Mouse (Mus musculus) heart, postnatal 36 days (tissue): ENCODE data around the gene Lcn2. TPM values are rescaled to one million over a fixed set of nuclear protein-coding genes. Genes with fewer than 3 reads are reported as not detected.
A peak's percentile ranks its signal among the peaks of the same experiment; 100 is the strongest.

Source experiments
- DNase-seq, 2 experiments: peaks; one replicate each; pipeline ENCODE4 v3.0.0; 2021 to 2022
- intact Hi-C: fragments of 180-260 bp; cut with DNase I; formaldehyde crosslinking; loops from one replicate; pipeline ENCODE4 v1.15.1; 2025
- total RNA-seq, 2 experiments: library from RNA; stranded (reverse); gene quantifications; 2 replicates each; pipeline ENCODE4 v1.2.3; 2021

Lcn2 gene
- total RNA-seq, 2 experiments from 2014 or later, result 3.1 to 7.0 TPM

DNA sequence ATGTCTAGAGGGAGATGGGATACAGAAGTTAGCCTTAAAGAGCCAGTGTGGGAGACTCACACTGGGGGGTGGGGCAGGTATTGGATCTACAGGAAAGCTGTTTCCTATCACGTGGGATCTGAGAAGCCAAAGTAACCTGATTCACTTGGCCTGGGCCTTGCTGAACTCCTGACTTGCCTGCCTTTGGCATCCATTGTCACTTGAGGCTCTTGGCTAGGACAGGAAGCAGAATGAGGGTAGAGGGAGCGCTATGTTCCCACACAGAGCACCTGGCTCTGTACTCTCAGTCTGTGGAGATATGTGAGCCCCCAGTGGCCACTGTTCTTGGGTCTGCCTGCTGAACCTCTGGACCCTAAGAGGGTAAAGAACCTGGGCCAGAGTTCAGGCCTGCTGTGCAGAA lies 28.5 kb upstream of the Lcn2 start:
- DNase-seq, result no peak

DNA sequence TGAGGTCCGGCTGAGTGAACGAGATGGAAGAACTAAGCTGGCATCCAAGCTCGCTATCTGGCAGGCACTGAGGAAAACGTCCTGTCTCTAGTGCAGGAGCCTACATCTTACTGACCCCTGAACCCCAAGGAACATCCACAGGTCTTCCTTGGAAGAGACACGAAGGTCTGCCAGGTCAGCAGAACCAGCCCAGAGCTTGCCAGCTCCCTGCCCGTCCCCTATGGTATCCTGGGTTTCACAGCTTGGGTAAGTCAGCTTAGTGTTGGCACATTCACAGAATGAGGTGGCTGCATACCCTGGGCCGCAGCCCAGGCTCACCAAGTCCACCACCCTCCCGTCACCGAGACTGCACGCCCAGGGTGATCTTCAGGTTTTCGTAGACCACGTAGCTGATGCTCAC lies 27.7 kb upstream of the Lcn2 start:
- no peak for DNase-seq
- intact Hi-C loops, result loop anchor here (2.0 kb wide), 2 partner anchors 13 to 39 kb away; no protein-coding TSS in a partner anchor

More for the DNA sequence above, 28.5 kb upstream of the Lcn2 start:
- intact Hi-C loops, result loop anchor here (2.0 kb wide), 2 partner anchors 14 to 38 kb away; no protein-coding TSS in a partner anchor

DNA sequence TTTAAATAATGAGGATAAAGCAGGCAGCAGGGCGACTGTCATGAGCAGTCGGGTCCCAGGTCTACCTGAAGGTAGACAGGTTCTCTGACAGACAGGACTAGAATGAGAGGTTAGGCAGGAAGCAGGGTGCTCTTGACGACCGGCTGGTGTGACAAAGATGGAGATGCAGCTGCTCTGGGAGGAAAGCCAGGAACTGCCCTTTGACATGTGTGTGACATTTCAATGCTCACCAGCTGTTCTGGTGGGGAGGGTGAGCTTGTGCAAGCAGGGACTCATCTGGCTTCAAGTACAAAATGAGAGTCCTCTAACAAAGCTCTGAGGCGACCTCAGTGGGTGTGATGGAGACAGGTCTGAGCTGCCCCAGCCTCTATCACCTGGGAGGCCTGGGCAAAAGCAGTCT lies 25.9 kb upstream of the Lcn2 start:
- intact Hi-C loops, result no loop called here
- DNase-seq, result no peak

DNA sequence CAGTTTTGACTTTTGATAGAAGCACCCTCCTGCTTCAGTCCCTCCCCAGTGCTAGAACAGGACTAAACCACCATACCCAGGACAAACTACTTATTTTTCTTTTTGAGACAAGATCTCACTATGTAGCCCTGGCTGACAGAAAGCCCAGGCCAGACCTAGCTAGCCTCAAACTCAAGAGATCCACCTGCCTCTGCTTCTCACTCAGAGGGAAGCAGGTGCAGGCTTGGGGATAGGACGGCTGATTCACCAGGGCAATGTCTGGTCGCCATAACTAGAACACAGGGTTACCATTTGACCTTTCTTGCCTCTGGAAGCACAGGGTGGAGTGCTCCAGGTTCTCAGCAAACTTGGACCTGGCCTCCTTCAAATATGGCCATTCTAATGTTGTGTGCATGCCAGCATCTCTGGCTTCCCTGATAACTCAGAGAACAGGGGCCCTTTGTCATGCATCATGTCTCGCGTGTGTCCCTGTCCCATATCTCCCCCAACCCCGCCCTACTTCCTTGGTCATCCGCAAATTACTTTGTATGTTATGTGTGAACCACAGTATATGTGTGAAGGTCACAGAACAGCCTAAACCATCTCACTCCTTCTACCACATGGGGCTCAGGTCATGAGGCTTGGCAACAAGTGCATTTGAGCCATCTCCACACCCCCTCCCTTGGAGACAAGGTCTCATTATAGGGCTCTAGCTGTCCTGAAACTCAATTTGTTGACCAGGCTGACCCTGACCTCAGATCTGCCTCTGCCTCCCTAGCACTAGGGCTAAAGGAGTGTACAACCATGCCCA lies 24.9 kb upstream of the Lcn2 start:
- intact Hi-C loops, result no loop called here

DNA sequence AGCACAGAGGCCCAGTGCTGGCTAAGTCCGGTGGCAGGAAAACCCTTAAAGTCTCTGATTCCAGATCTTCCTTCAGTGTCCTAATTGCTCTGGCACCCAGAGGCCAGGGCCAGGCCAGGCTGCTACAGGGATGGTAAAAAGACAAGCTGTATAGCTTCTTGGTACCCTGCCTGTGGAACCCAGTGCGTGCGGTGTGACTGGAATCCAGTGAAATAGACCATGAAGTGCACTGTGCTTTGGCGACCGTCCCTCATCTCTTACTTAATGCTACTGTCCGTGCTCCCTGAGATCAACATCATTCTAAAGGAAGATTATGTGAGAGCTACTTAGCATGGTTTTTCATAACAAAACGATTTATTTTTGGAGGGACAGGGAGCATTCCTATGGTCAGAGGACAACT lies 23.4 kb upstream of the Lcn2 start:
- intact Hi-C loops, result no loop called here
- DNase-seq, result no peak

More for the DNA sequence above, 24.9 kb upstream of the Lcn2 start:
- DNase-seq, result no peak

DNA sequence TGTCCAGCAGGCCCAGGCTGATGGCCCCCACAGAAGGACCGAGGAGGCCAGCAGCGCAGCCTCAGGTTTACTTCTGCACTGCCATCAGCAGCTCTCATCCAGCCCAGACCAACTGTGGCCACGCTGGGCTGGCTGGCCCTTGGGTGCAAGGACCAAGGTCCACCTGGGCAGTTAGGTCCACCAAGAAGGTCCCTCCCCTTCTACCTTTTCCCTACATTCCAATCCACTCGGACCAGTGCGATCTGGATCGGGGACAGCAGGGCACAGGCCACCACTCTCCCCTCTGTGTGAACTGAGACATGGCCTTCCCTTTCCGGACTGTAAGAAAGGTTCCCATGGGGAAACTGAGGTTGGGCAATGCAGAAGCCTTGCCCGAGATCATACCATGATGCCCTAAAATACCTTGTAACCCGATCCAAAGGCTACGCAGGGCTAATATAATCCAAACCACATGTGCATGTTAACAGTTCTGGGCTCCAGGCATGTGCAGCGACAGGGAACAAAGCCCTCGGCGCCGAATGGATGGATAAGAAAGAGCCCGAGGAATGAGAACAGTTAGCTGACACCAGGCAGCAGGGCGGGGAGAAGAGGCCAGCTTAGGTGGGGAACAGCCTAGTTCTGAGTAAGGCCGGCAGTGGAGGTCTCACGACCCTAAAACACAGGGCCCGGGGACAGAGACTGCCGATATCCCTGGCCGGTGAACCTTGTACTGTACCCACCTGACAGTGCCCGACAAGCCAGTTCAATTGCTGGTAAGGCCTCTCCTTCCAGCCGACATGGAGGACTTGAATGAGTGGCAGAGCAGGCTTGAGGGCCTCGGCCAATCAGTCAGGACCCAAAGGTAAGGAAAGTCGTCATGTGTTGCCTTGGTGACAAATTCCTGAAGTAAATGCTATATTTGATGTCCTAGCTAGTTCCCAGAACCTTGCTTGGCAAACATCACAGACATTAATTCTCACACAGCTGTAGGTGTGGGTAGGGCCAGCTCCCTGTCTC lies 20.7 kb upstream of the Lcn2 start:
- no peak for DNase-seq
- intact Hi-C loops, result no loop called here

DNA sequence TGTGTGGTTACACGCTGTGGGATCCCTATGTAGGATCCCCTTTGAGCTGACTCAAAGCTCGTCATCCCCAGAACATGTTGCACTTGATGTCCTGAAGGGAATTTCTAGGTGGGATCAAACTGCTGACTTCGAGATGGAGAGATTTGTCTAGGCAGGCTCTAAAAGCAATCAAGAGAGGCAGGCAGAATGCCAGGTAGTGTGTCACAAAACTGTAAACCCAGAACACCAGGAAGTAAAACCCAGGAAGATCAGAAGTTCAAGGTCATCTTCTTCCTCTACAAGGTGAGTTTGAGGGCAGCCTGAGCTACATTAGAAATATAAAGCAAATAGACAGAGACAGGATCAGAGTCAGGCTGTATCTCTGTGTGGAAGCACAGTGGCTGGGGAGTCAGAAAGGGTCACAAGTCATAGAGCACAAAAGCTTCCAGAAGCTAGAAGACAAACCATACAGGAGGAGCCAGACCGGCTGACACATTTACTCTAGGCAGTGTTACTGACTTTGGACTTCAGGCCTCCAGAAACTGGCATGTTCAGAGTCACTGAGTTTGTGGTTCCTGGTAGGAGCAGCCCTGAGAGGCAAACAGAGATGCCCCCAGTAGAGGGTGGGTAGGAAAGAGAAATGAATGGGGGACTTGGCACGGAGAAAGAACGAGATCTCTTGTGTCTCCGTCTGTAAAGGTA lies 19.2 kb upstream of the Lcn2 start:
- DNase-seq, result no peak
- intact Hi-C loops, result no loop called here

DNA sequence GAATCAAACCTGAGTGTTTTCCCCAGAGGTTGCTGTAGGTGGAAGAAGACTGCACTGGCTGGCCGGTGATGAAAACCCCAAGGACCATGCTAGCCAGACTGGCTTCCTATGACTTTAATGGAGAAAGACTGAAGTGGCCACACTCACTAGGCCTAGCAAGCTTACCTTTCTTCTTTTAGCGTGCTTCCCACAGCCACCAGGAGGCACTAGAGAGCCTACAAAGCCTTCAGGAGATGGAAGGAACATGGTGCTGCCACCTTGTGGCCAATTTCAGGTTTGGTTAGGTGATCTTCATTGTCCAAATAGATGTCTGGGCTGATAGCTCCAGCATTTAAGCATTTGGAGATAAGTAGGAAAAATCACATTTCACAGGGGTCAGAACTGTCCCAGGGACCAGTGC lies 16.6 kb upstream of the Lcn2 start:
- intact Hi-C loops, result loop anchor here (1.0 kb wide), 2 partner anchors 83 to 162 kb away; no protein-coding TSS in a partner anchor
- DNase-seq, result peak; percentile 94 to 97

DNA sequence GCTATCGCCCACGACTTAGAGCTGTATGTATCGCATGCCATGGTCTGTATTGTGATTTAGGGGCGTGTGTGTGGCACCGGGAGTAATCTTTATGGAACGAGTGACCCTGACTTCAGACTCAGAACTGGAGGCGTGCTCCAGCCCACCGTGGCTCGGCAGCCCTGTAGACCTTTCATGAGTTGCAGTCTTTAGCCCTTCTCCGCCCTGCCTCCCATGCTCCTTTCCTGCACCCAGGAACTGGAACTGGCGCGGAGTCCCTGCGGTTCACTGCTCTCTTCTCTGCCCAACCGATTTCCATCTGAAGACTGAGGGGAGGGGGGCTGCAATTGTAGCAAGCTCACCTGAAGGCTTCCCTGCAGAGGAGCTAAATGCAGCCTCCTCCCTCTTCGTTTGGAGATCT lies 8.6 kb upstream of the Lcn2 start:
- DNase-seq, result no peak
- intact Hi-C loops, result loop anchor here (5.0 kb wide), 1 partner anchor 84 kb away; no protein-coding TSS in a partner anchor

DNA sequence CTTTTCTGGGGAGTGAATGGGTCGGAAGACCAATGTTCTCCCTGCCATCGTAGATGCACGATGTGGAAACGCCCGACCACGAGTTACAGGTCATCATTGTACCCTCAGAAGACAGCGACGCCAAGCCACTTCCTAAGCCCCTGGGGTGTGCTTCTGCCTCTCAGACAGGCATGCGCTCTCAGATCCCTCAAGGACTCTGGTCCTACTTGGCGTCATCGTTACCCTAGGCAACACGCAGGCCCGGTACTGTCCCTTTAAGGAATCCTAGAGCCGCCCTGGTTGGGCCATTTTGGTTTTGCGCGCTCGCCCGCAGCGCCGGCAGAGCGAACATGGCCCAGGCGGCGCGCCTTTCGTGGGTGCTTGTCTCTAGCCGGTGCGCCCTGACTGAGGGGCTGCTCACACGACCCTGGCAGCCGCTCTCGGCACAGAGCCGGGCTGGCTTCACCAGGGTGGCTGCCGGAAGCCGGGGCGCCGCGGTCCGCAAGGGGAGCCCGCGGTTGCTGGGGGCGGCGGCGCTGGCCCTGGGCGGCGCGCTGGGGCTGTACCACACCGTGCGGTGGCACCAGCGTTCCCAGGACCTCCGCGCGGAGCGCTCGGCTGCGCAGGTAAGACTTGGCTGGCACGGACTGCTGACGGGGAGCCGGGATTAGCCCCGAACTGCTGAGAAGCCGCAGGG lies 8.0 kb upstream of the Lcn2 start:
- intact Hi-C loops, result loop anchor here (2.0 to 5.0 kb wide), 2 partner anchors 33 to 84 kb away; no protein-coding TSS in a partner anchor

DNA sequence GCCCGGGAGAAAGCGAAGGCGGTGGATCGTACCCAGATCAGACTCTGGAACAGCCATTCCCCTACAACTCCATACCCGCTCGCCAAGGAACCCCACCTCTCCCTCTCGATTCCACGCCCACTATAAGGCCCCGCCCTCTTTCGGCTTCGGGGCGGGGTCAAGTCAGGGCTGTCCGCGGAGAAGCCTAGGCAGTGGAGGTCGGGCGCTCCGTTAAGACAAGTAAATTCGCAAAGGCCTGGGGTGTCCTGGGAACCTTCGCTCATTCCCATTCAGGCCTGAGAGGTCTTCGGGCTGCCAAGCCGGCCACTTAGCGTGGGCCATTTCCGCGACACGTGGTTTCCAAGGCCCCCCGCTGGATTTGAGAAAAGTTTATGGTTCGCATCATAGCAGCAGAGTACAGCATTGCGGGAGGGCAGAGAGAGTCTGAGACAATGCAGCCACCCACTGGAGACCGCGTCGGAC lies 7.5 kb upstream of the Lcn2 start, which contains the start of gene Ptges2:
Gene Ptges2 (plus strand): TSS at position 413 of the 462 bp plus-strand sequence.
- intact Hi-C loops, result loop anchor here (2.0 to 5.0 kb wide), 2 partner anchors 33 to 83 kb away; no protein-coding TSS in a partner anchor
- DNase-seq, result peak; percentile 96 to 97

More for the DNA sequence above, 8.0 kb upstream of the Lcn2 start:
- peak; percentile 85 to 89 for DNase-seq

DNA sequence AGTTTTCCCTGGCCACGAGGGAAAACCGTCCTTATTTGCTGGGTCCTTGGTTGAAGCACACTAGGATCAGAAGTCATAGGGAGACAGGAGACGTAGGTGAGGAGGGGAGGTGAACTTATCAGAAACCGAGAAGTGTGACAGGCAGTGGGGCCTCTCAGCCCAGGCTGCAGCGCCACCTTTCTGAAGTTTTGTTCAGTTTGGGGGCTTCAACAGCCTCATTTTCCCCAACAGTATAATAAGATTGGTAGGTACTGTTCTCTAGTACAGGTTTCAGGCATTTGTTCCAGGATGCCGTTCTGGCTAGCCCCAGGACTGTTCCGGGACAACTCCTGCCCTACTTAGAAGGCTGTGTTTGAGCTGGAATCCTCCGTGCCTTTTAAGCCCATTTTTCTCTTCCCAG lies 6.9 kb upstream of the Lcn2 start:
- intact Hi-C loops, result loop anchor here (2.0 to 5.0 kb wide), 2 partner anchors 32 to 83 kb away; no protein-coding TSS in a partner anchor
- DNase-seq, result peak in 1 of 2 experiments; percentile 41

DNA sequence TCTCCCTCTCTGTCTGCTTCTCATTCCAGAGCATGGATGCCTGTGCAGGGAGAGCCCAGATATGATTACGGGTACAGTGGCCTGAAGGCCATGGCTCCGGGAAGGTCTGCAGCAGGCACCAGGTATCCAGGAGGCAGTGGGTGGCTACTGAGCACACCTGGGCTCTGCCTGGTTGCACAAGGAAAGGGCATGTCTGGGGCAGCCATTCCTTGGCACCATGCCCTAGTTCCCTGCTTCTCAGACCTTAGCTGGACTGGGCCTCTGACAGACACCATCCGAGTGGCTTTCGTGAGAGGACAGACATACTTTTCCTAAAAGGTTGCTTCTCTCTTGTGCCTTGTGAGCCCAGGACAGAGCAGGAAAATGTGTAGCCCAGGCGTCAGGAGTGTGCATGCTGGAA lies 4.0 kb upstream of the Lcn2 start:
- DNase-seq, result no peak
- intact Hi-C loops, result no loop called here

DNA sequence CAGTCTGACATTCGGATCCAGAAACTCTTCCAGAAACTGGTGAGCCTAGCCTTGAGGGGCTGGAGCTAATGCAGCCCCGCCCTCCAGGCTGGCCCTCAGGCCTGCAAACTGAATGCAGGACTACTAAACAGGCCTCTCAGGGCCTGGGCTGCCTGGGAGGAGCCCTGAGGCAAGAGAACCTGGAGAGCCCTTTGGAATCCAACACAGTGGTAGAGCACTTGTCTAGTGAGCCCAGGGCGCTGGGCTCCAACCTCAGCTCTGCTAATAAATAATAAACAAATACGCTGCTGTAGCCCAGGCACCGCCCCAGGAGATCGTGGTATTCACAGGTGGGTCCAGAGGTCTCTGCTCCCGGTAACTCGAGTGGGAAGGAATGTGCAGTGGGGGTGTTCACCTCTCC lies 2.8 kb upstream of the Lcn2 start:
- intact Hi-C loops, result no loop called here

DNA sequence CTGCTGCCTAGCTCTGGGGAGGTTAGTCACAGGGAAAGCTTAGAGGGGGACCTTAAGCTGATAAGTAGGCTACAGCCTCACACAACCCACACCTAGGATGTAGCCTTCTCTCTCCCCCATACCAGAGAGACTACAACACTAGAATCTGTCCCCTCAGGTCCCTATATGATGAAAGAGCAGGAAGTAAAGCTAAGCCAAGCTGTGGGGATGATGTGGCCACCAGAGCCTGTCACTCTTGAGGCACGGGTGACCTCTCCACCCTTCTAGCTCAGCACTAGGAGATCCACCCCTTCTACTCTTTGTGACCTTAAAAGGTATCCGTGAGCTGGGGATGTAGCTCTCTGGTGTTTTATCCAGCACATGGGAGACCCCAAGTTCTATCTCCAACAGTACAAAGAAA lies 1.1 kb upstream of the Lcn2 start:
- intact Hi-C loops, result loop anchor here (10.0 kb wide), 1 partner anchor 306 kb away; no protein-coding TSS in a partner anchor

More for the DNA sequence above, 2.8 kb upstream of the Lcn2 start:
- no peak for DNase-seq

DNA sequence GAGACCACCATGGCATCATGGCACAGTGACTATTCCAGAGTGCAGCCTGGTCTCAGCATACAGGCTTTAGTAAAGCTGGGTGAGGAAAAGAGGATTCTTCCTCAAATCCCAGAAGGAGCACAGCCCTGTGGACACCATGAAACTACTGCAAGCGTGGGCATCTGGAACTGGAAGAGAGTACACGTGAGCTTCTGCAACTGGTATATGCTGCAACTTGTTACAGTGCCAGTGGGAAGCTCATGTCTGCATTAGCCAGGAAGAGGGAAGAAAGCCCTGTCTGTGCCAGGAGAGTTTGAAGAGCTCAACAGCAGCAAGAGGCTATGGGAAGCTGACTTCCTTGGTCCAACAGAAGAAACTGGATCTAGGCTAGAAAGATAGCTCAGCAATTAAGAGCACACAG lies 5.4 kb downstream of the Lcn2 start:
- no peak for DNase-seq
- intact Hi-C loops, result loop anchor here (10.0 kb wide), 1 partner anchor 312 kb away; no protein-coding TSS in a partner anchor

More for the DNA sequence above, 1.1 kb upstream of the Lcn2 start:
- DNase-seq, result no peak

DNA sequence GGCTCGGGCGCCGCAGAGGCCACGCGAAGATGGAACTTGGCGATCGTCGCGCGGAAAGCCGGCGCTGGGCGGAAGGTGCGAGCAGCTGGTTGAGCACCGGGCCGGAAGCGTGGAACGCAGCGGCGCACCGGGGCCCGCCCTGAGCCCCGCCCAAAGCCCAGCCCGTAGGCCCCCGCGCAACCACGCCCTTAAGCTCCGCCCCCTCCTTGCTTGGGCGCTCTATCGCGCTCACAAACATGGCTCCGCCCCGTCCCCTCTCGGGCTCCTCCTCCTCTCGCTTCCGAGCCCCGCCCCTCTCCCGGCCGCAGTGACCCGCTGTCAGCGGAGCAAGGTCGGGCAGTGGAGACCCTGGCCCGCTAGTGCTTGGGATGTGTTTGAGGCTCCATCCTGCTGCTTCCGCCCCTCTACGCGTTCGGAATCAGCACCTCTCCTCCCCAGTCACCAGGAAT lies 6.3 kb downstream of the Lcn2 start, which contains the start of gene 1110008P14Rik:
Gene 1110008P14Rik (minus strand): TSS at position 164 of the 449 bp plus-strand sequence.
- DNase-seq, result peak; percentile 95 to 97
- intact Hi-C loops, result loop anchor here (10.0 kb wide), 1 partner anchor 313 kb away; no protein-coding TSS in a partner anchor

DNA sequence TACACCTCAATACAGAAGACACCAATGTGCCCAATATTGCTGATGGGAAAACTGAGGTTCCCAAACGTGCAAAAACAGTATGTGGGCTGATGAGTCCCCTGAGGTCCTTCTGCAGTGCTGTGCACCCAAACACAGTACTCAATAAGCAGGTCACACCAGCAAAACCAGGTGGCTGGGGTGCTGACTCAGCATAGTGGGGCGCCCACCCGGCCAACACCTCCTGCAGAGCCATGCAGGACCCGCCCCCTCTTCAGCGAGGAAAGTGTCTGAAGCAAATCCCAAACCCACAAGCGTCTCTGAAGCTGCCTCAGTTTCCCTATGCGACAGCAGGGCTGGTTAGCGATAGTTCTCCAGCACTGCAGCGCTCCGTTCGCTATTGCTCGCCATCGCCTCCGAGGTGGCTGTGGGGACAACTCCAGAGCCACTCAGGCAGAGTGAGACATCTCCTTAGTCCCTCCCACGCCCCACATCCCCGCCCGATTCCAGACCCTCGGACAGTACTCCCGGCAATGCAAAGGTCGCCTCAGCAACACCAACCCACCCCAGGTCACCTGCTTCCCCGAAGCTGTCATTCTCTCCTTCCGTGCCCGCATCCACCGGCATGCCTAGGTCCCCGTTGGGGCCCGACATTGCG lies 6.8 kb downstream of the Lcn2 start:
- intact Hi-C loops, result loop anchor here (10.0 kb wide), 1 partner anchor 314 kb away; no protein-coding TSS in a partner anchor
- DNase-seq, result no peak
